Mouse (Mus musculus) neural tube, embryonic 15.5 days (tissue): ENCODE data around the gene Spns2. TPM values are rescaled to one million over a fixed set of nuclear protein-coding genes. Genes with fewer than 3 reads are reported as not detected.
"Not testable (repeated sequence)": the region's sequence is repeated elsewhere in the genome, so short reads cannot be mapped to it uniquely, and the experiment has no call there.

Experiments used
- ATAC-seq: fragments of 200-750 bp; cut with Nextera tagmentation; 2 replicates; pipeline ENCODE4 v1.8.0; 2017; ENCODE audit warnings: mild to moderate bottlenecking, moderate TSS enrichment, moderate library complexity; ENCODE audit not compliant: low FRiP score
- H3K27ac ChIP-seq: fragments of 300-500 bp; sonication (generic); replicated peaks from 2 replicates; pipeline ENCODE4 v1.5.1; 2015; ENCODE audit warnings: mild to moderate bottlenecking, inconsistent platforms
- H3K27me3 ChIP-seq: fragments of 300-500 bp; sonication (generic); replicated peaks from 2 replicates; pipeline ENCODE4 v1.6.1; 2015; ENCODE audit warnings: inconsistent platforms
- H3K36me3 ChIP-seq: fragments of 300-500 bp; sonication (generic); 2 replicates; pipeline ENCODE4 v1.6.1; 2015; ENCODE audit warnings: inconsistent platforms
- H3K4me1 ChIP-seq: fragments of 300-500 bp; sonication (generic); 2 replicates; pipeline ENCODE4 v1.6.1; 2015; ENCODE audit warnings: inconsistent platforms
- H3K4me2 ChIP-seq: fragments of 300-500 bp; sonication (generic); 2 replicates; pipeline ENCODE4 v1.6.1; 2015; ENCODE audit warnings: inconsistent platforms, mild to moderate bottlenecking, moderate library complexity
- H3K4me3 ChIP-seq: fragments of 300-500 bp; sonication (generic); replicated peaks from 2 replicates; pipeline ENCODE4 v1.5.1; 2015; ENCODE audit warnings: mild to moderate bottlenecking, inconsistent platforms
- H3K9ac ChIP-seq: fragments of 300-500 bp; sonication (generic); replicated peaks from 2 replicates; pipeline ENCODE4 v1.6.1; 2015; ENCODE audit warnings: mild to moderate bottlenecking, inconsistent platforms
- H3K9me3 ChIP-seq: fragments of 300-500 bp; sonication (generic); replicated peaks from 2 replicates; pipeline ENCODE4 v1.6.1; 2016; ENCODE audit warnings: inconsistent platforms
- WGBS: fragments of 180-500 bp; shearing (Covaris S2); methylation state at CpG from one replicate; pipeline ENCODE4 v1.1.7; 2015; ENCODE audit warnings: mixed read lengths; 5-methylcytosine and 5-hydroxymethylcytosine counted together
- polyA plus RNA-seq: library from polyadenylated mRNA; unstranded; fragments of >200 nt; fragmentation: Nextera tagmentation; extraction: Ambion mirVana; gene quantifications from 2 replicates; pipeline ENCODE4 v1.2.1, GENCODE M21; 2015

Gene Spns2
- polyA plus RNA-seq, 1 experiment from 2014 or later: 12.6 TPM

GRCm38 (mm10) chr11:72434963-72435693 is 54.6 kb downstream of the Spns2 start, which contains the start of gene Ggt6:
Ggt6 (plus strand) TSS chr11:72435526.
- H3K9me3 ChIP-seq: no peaks in the 10 kb centered on the region
- no peak for ATAC-seq
- no peaks in the 10 kb centered on the region for H3K36me3 ChIP-seq
- no peak within 1 kb of the TSS for H3K4me2 ChIP-seq
- WGBS: 71% methylated on average over 11 of the region's 11 CpGs
- no peak within 1 kb of the TSS for H3K27ac ChIP-seq
- H3K9ac ChIP-seq: no peak within 1 kb of the TSS
- no peak within 1 kb of the TSS for H3K4me3 ChIP-seq
- H3K4me1 ChIP-seq: peaks cover 6% of the 10 kb centered on the region
- H3K27me3 ChIP-seq: no peaks in the 10 kb centered on the region

GRCm38 (mm10) chr11:72430311-72431068 is 59.2 kb downstream of the Spns2 start:
- WGBS: 65% methylated on average over 9 of the region's 9 CpGs
- H3K4me2 ChIP-seq, ATAC-seq, H3K9ac ChIP-seq, H3K4me1 ChIP-seq, H3K4me3 ChIP-seq, H3K27ac ChIP-seq, H3K27me3 ChIP-seq, H3K36me3 ChIP-seq, H3K9me3 ChIP-seq: not testable (repeated sequence)

- WGBS: 55% methylated on average over 7 of the region's 7 CpGs
- Histone ChIP-seq H3K4me2 (peak overlapping the region; percentile 33), H3K36me3 (no peaks in the 10 kb centered on the region), H3K27me3 (no peaks in the 10 kb centered on the region), H3K9me3 (no peaks in the 10 kb centered on the region), H3K27ac (no peak overlapping the region), H3K9ac (no peak overlapping the region), H3K4me3 (no peak overlapping the region), H3K4me1 (no peaks in the 10 kb centered on the region)
- no peak for ATAC-seq
These were observed 60.4 kb downstream of the Spns2 start for GRCm38 (mm10) chr11:72429288-72429690.

GRCm38 (mm10) chr11:72428694-72429093 is 61.0 kb downstream of the Spns2 start:
- no peaks in the 10 kb centered on the region for H3K27me3 ChIP-seq
- no peak for ATAC-seq
- no peaks in the 10 kb centered on the region for H3K4me1 ChIP-seq
- no peak overlapping the region for H3K27ac ChIP-seq
- WGBS: 0% methylated on average over 5 of the region's 5 CpGs
- no peak overlapping the region for H3K4me3 ChIP-seq
- no peak overlapping the region for H3K9ac ChIP-seq
- H3K4me2 ChIP-seq: no peak overlapping the region
- no peaks in the 10 kb centered on the region for H3K9me3 ChIP-seq
- no peaks in the 10 kb centered on the region for H3K36me3 ChIP-seq

GRCm38 (mm10) chr11:72426884-72427283 is 62.8 kb downstream of the Spns2 start:
- Histone ChIP-seq H3K9ac (no peak overlapping the region), H3K4me1 (no peaks in the 10 kb centered on the region), H3K36me3 (no peaks in the 10 kb centered on the region), H3K9me3 (no peaks in the 10 kb centered on the region), H3K27ac (no peak overlapping the region), H3K27me3 (no peaks in the 10 kb centered on the region), H3K4me3 (no peak overlapping the region), H3K4me2 (no peak overlapping the region)
- ATAC-seq: no peak

- H3K4me3 ChIP-seq: no peak overlapping the region
- H3K9ac ChIP-seq: no peak overlapping the region
- no peaks in the 10 kb centered on the region for H3K4me1 ChIP-seq
- no peaks in the 10 kb centered on the region for H3K36me3 ChIP-seq
- no peak overlapping the region for H3K4me2 ChIP-seq
- no peak overlapping the region for H3K27ac ChIP-seq
- no peaks in the 10 kb centered on the region for H3K27me3 ChIP-seq
- no peaks in the 10 kb centered on the region for H3K9me3 ChIP-seq
- no peak for ATAC-seq
These were observed 64.5 kb downstream of the Spns2 start for GRCm38 (mm10) chr11:72425201-72425600.

GRCm38 (mm10) chr11:72423686-72424085 is 66.0 kb downstream of the Spns2 start:
- H3K36me3 ChIP-seq: no peaks in the 10 kb centered on the region
- H3K9me3 ChIP-seq: no peaks in the 10 kb centered on the region
- no peak overlapping the region for H3K4me2 ChIP-seq
- H3K4me1 ChIP-seq: no peaks in the 10 kb centered on the region
- ATAC-seq: no peak
- no peak overlapping the region for H3K9ac ChIP-seq
- WGBS: 89% methylated on average over 4 of the region's 4 CpGs
- H3K27ac ChIP-seq: no peak overlapping the region
- no peak overlapping the region for H3K4me3 ChIP-seq
- no peaks in the 10 kb centered on the region for H3K27me3 ChIP-seq

- Histone ChIP-seq H3K27me3 (no peaks in the 10 kb centered on the region), H3K4me2 (no peak overlapping the region), H3K9ac (no peak overlapping the region), H3K9me3 (no peaks in the 10 kb centered on the region), H3K4me3 (no peak overlapping the region), H3K27ac (no peak overlapping the region), H3K4me1 (0 out of 2 replicates have a peak, but pooled peaks cover 4% of the 10 kb centered on the region), H3K36me3 (no peaks in the 10 kb centered on the region)
- WGBS: 89% methylated on average over 11 of the region's 11 CpGs
- no peak for ATAC-seq
These were observed 68.0 kb downstream of the Spns2 start for GRCm38 (mm10) chr11:72421518-72422278.

- no peak overlapping the region for H3K27ac ChIP-seq
- 0 out of 2 replicates have a peak, but pooled peaks cover 4% of the 10 kb centered on the region for H3K4me1 ChIP-seq
- H3K4me2 ChIP-seq: no peak overlapping the region
- no peaks in the 10 kb centered on the region for H3K9me3 ChIP-seq
- H3K4me3 ChIP-seq: no peak overlapping the region
- H3K9ac ChIP-seq: no peak overlapping the region
- 83% methylated on average over 6 of the region's 6 CpGs for WGBS
- no peaks in the 10 kb centered on the region for H3K27me3 ChIP-seq
- H3K36me3 ChIP-seq: no peaks in the 10 kb centered on the region
- no peak for ATAC-seq
These were observed 69.1 kb downstream of the Spns2 start for GRCm38 (mm10) chr11:72420460-72421122.

- WGBS: 93% methylated on average over 6 of the region's 6 CpGs
- H3K27ac ChIP-seq: no peak overlapping the region
These were observed 70.7 kb downstream of the Spns2 start for GRCm38 (mm10) chr11:72419006-72419405.

GRCm38 (mm10) chr11:72418227-72418626 is 71.5 kb downstream of the Spns2 start:
- H3K4me2 ChIP-seq: no peak overlapping the region
- no peaks in the 10 kb centered on the region for H3K36me3 ChIP-seq
- H3K27ac ChIP-seq: no peak overlapping the region
- H3K9ac ChIP-seq: no peak overlapping the region
- H3K9me3 ChIP-seq: no peaks in the 10 kb centered on the region
- 53% methylated on average over 8 of the region's 8 CpGs for WGBS
- H3K4me3 ChIP-seq: no peak overlapping the region
- H3K4me1 ChIP-seq: 0 out of 2 replicates have a peak, but pooled peaks cover 4% of the 10 kb centered on the region
- no peaks in the 10 kb centered on the region for H3K27me3 ChIP-seq
- ATAC-seq: no peak

More at GRCm38 (mm10) chr11:72419006-72419405, 70.7 kb downstream of the Spns2 start:
- H3K4me3 ChIP-seq: no peak overlapping the region
- no peak overlapping the region for H3K9ac ChIP-seq
- 0 out of 2 replicates have a peak, but pooled peaks cover 4% of the 10 kb centered on the region for H3K4me1 ChIP-seq
- H3K27me3 ChIP-seq: no peaks in the 10 kb centered on the region
- H3K9me3 ChIP-seq: no peaks in the 10 kb centered on the region
- H3K36me3 ChIP-seq: no peaks in the 10 kb centered on the region
- no peak overlapping the region for H3K4me2 ChIP-seq
- ATAC-seq: no peak
